Mouse (Mus musculus): ENCODE measurements around the gene Mphosph10.

DNA sequence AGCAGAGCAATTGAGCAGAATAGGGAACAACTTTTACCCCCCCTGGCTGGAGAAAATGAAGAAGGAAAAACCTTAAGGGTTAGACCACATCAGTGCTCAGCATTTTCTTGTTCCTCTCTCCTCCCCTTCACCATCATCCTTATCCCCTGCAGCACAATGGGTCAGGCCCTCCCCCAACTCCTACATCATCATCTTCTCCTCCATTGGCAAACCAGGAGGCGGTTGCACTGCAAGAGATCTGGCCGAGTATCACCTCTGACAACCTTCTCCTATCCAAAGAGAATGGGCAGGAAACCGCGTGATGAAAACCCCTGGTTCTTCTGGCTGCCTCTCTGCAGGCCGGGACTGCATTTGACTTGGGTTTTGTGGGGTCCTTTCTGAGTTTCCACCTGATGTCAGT is 35.4 kb downstream of the Mphosph10 start:
- TF ChIP-seq CTCF (IDR thresholded peaks at IDR 0.05; ENCODE audit: low read depth, low read length) (no peak), POLR2A (IDR thresholded peaks at IDR 0.05; ENCODE audit: extremely low read depth, insufficient read depth, low read length) (no peak)
